Mouse (Mus musculus): ENCODE results near the gene Rcc1. TPM values are rescaled to one million over a fixed set of nuclear protein-coding genes. Genes with fewer than 3 reads are reported as not detected.
"Not testable (repeated sequence)": the region's sequence is repeated elsewhere in the genome, so short reads cannot be mapped to it uniquely, and the experiment has no call there.

Rcc1 gene
- polyA plus RNA-seq, 1 experiment, result 27.8 TPM

- no peak for DNase-seq (ENCODE audit: low read depth, low spot score)
- WGBS, result 57% methylated on average over 4 of the region's 4 CpGs
Observed at GRCm38 (mm10) chr4:132292988-132293387, 60.4 kb downstream of the Rcc1 start.

GRCm38 (mm10) chr4:132291624-132292335 is 61.6 kb downstream of the Rcc1 start:
- no peak for DNase-seq (ENCODE audit: low read depth, low spot score)
- 85% methylated on average over 12 of the region's 12 CpGs for WGBS

GRCm38 (mm10) chr4:132291056-132291455 is 62.3 kb downstream of the Rcc1 start:
- 98% methylated on average over 4 of the region's 4 CpGs for WGBS
- DNase-seq (ENCODE audit: low read depth, low spot score), result no peak

GRCm38 (mm10) chr4:132288840-132289239 is 64.6 kb downstream of the Rcc1 start:
- not testable (repeated sequence) for DNase-seq (ENCODE audit: low read depth, low spot score)
- 90% methylated on average over 4 of the region's 5 CpGs for WGBS

Other genes starting within 250 kb of the Rcc1 start
- 0.20 and 0.56 TPM in 2 replicates for gene Oprd1, start 209.1 kb downstream of the Rcc1 start, polyA plus RNA-seq (2012; rRNA removed)
- 17.8 and 21.1 TPM in 2 replicates for gene Ythdf2, start 141.3 kb downstream of the Rcc1 start, polyA plus RNA-seq (2012; rRNA removed)
- gene Gmeb1, start 92.0 kb downstream of the Rcc1 start, polyA plus RNA-seq (2012; rRNA removed), result 11.7 and 15.8 TPM in 2 replicates
- 12.7 and 13.5 TPM in 2 replicates for gene Taf12, start 79.2 kb downstream of the Rcc1 start, polyA plus RNA-seq (2012; rRNA removed)
- 0.88 and 0.89 TPM in 2 replicates for gene Rab42, start 50.2 kb downstream of the Rcc1 start, polyA plus RNA-seq (2012; rRNA removed)
- gene Trnau1ap, start 24.1 kb downstream of the Rcc1 start, polyA plus RNA-seq (2012; rRNA removed), result 13.5 and 19.6 TPM in 2 replicates
- 11.5 and 13.7 TPM in 2 replicates for gene Phactr4, start 68.9 kb upstream of the Rcc1 start, polyA plus RNA-seq (2012; rRNA removed)
- 3.5 and 3.8 TPM in 2 replicates for gene Med18, start 110.3 kb upstream of the Rcc1 start, polyA plus RNA-seq (2012; rRNA removed)
- gene Sesn2, start 156.9 kb upstream of the Rcc1 start, polyA plus RNA-seq (2012; rRNA removed), result 6.5 and 6.8 TPM in 2 replicates
- 183 and 254 TPM in 2 replicates for gene Atpif1, start 180.1 kb upstream of the Rcc1 start, polyA plus RNA-seq (2012; rRNA removed)
- 24.4 and 25.3 TPM in 2 replicates for gene Dnajc8, start 181.9 kb upstream of the Rcc1 start, polyA plus RNA-seq (2012; rRNA removed)
- gene Ptafr, start 210.5 kb upstream of the Rcc1 start, polyA plus RNA-seq (2012; rRNA removed), result 2.1 and 4.1 TPM in 2 replicates

Measured in large intestine, adult 2 months (tissue).